Mouse (Mus musculus) layer of hippocampus, adult 2 months (tissue): ENCODE measurements around the gene Ranbp3. TPM values are rescaled to one million over a fixed set of nuclear protein-coding genes. Genes with fewer than 3 reads are reported as not detected.
A peak's percentile ranks its signal among the peaks of the same experiment; 100 is the strongest.

Experiments
- DNase-seq, 2 experiments: peaks; one replicate each; pipeline ENCODE4 v3.0.0; 2022; ENCODE audit warnings: low spot score in 2 of 2
- H3K27ac ChIP-seq: fragments of 200-600 bp; 2 replicates; pipeline ENCODE4 v1.8.1; 2022
- H3K4me3 ChIP-seq: fragments of 200-600 bp; 2 replicates; pipeline ENCODE4 v1.8.1; 2022; ENCODE audit warnings: mild to moderate bottlenecking
- CTCF ChIP-seq: fragments of 200-600 bp; conservative IDR thresholded peaks from 2 replicates; pipeline ENCODE4 v1.8.1; 2022; ENCODE audit warnings: antibody characterized with exemption, mild to moderate bottlenecking, moderate library complexity
- total RNA-seq, 2 experiments: library from RNA; stranded (reverse); gene quantifications; 2 replicates each; pipeline ENCODE4 v1.2.3; 2021

Gene Ranbp3
- total RNA-seq, 2 experiments from 2014 or later: 87.5 to 89.6 TPM

DNA sequence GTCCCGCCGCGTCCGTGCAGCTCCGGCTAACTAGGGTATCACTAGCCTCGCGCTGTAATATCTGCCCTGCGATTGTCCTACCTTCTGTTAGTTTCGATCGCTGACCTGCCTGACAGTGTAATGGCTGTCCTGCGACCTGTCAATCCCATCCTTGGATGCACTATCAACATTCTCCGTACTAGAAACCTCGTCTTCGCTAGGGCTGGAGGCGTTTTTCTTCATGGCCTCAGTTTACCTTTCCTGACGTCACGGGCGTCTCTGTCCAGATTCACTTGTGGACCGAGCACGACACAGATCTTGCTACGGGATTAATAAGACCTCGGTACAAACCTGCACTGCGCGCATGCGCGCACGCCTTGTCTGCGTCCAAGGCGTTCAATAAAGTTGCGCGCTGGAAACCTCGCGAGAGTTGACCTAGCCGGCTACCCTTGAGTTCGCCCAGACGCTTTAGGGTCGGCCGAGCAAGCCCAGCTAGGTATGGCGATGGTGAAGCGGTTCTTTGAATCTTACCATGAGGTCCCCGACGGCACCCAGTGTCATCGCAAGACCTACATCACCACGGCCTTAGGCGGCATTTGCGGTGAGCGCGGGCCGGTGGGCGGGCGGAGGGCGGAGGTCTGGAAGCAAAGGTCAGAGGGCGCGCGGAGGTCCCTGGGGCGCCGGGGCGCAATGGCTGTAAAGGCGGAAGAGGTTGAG is 44.4 kb downstream of the Ranbp3 start, which contains the start of the genes Ndufa11 and Vmac:
Gene Ndufa11, plus strand, starts transcription at position 405 of the 696 bp plus-strand sequence.
Gene Vmac, minus strand, starts transcription at position 660 of the 696 bp plus-strand sequence.
- H3K4me3 ChIP-seq: peak within 1 kb of the TSS; percentile 73
- no peak for TF ChIP-seq CTCF
- H3K27ac ChIP-seq: peak within 1 kb of the TSS; percentile 97
- DNase-seq: peak; percentile 81 to 92

DNA sequence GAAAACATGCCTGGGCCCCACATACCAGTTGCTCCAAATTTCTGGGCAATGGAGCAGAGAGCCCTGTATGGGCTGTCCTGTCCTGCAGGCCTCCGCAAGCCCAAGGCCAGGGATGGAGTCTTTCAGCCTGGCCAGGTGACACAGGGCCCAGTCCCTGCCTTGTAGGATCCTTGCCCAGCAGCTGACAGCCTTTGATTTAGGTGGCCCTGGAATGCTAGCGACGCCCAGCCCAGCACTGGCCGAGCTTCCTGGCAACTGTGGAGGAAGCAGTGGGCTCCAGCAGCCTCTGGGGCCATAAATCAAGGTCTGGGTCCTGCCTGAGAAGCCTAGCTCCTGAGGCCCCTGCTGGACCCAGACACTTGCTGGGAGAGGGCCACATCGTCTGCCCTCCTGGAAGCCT is 49.3 kb downstream of the Ranbp3 start:
- H3K27ac ChIP-seq: no peak overlapping the region
- DNase-seq: no peak
- no peak for TF ChIP-seq CTCF
- no peak overlapping the region for H3K4me3 ChIP-seq

GRCm38 (mm10) chr17:56723419-56724161 is 50.5 kb downstream of the Ranbp3 start:
- no peak overlapping the region for H3K4me3 ChIP-seq
- H3K27ac ChIP-seq: no peak overlapping the region
- 0 out of 2 replicates have a peak, but pooled peaks have one; percentile 10 for TF ChIP-seq CTCF
- DNase-seq: no peak

DNA sequence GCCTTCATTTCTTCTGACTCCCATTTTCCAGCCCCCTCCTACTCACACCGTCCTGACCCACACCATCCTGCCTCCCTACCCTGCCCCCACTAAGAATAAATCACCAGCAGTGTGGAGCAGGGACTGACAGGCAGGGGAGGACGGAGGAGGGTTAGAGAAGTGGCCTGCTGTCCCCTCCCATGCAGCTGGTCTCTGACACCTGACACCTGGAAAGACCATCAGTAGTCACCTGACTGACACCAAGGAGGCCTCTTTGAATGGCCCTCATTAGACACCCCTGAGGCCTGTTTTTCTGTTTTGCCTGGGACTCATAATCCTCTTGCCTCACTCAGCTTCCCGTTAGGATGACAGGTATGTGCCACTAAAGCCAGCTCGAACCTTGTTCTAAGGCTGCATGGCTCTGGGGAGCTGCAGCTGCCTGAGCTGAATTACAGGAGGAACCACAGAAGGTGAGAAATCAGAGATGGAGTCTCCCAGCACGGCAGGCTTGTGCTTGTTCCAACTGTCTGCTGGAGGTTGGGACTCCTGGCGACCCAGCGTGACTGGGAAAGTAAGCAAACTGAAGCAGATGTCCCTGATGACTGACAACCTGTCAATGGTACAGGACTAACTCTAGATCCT is 54.0 kb downstream of the Ranbp3 start:
- TF ChIP-seq CTCF: no peak
- Histone ChIP-seq H3K4me3 (no peak overlapping the region), H3K27ac (0 out of 2 replicates have a peak overlapping the region, but pooled peaks have one; percentile 33)
- DNase-seq: no peak

GRCm38 (mm10) chr17:56727659-56728058 is 54.6 kb downstream of the Ranbp3 start:
- DNase-seq: no peak
- Histone ChIP-seq H3K27ac (peak overlapping the region; percentile 33; the same call in 1 of the 2 replicates), H3K4me3 (no peak overlapping the region)
- TF ChIP-seq CTCF: no peak

DNA sequence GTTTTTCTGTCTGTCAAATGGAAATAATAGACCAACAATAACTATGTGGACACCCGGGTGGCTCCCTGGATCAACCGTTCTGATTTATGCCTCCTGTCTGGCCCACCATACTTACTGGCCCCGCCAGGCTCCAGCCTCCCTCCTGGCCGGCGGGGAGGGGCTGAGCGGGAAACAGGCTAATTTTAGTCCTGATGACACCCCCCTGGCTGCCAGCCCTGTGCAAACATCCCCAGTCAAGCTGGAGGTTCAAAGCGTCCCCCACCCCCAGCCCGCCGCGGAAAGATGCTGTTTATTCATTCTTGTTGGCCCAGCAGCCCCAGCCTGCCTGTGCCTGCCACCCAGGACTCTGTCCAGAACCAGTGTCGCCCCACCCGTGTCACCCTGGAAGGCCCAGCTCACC is 55.0 kb downstream of the Ranbp3 start:
- peak in 1 of 2 experiments; percentile 35 for DNase-seq
- H3K4me3 ChIP-seq: no peak overlapping the region
- peak overlapping the region; percentile 33; the same call in 1 of the 2 replicates for H3K27ac ChIP-seq
- TF ChIP-seq CTCF: no peak

GRCm38 (mm10) chr17:56729151-56729550 is 56.1 kb downstream of the Ranbp3 start:
- H3K4me3 ChIP-seq: no peak overlapping the region
- no peak for DNase-seq
- H3K27ac ChIP-seq: no peak overlapping the region
- no peak for TF ChIP-seq CTCF

DNA sequence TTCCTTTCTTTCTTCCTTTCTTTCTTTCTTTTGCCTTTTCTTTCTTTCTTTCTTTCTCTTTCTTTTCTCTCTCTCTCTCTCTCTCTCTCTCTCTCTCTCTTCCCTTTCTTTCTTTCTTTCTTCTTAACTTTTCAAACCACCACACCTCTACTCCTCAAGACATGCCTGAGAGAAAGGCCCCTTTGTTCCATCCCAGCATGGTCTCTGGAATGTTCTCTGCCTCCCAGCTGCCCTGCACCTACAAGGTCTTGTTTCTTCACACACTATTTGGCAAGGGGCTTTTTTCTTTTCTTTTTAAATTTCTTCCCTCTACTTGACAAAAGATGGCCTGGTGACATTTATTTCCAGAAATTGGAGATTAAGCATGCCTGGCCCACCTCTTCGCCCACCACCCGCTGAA is 56.6 kb downstream of the Ranbp3 start:
- DNase-seq: no peak
- Histone ChIP-seq H3K27ac (no peak overlapping the region), H3K4me3 (no peak overlapping the region)
- TF ChIP-seq CTCF: no peak

GRCm38 (mm10) chr17:56736534-56736933 is 63.4 kb downstream of the Ranbp3 start:
- TF ChIP-seq CTCF: peak; percentile 57
- DNase-seq: no peak
- Histone ChIP-seq H3K4me3 (no peak overlapping the region), H3K27ac (no peak overlapping the region)

- H3K27ac ChIP-seq: no peak overlapping the region
- no peak for DNase-seq
- H3K4me3 ChIP-seq: no peak overlapping the region
- TF ChIP-seq CTCF: no peak
Observed at GRCm38 (mm10) chr17:56738221-56738620, 65.1 kb downstream of the Ranbp3 start.

DNA sequence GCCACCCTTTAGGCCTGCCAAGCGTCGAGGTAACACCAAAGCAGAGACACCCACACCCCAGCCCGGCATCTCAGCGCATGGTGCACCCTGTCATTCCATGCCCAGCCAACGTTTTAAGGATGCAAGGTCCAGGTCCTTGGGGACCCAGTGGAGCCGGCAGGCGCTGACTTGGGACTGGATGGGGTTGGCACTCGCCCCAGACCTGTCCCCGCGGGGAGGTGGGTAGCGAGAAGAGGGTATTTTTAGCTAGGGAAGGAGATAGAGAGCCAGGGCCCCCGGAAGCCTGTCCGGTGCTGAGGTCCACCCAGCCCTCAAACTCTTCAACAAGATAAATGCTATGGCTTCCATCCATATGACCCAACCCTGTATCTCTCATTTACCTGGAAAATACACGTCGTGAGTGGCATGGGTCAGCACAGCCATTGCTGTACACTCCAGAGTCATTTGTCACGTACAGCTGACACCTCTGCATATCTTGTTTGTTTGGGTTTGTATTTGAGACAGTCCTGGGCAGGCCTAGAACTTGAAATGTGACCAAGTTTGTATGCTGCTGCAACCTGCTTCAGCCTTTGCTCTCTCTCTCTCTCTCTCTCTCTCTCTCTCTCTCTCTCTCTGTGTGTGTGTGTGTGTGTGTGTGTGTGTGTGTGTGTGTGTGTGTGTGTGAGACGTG is 67.2 kb downstream of the Ranbp3 start:
- TF ChIP-seq CTCF: no peak
- Histone ChIP-seq H3K4me3 (no peak overlapping the region), H3K27ac (no peak overlapping the region)
- no peak for DNase-seq

GRCm38 (mm10) chr17:56740788-56741160 is 67.7 kb downstream of the Ranbp3 start:
- no peak for DNase-seq
- Histone ChIP-seq H3K4me3 (no peak overlapping the region), H3K27ac (no peak overlapping the region)
- no peak for TF ChIP-seq CTCF

DNA sequence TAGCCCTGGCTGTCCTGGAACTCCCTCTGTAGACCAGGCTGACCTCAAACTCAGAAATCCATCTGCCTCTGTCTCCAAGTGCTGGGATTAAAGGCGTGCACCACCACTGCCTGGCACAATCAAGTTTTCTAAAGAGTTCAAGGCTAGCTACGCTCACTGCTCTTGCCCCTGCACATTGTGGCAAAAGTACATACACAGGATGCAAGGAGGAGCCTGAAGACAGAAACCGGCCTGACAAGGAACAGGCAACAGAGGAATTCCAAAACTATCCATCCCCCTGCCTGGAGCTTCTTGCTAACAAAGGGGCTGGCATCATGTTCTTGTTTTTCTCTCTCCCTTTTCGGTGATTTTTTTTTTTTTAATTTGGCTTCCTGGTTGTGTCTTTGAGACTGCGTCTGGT is 71.1 kb downstream of the Ranbp3 start:
- Histone ChIP-seq H3K4me3 (no peak overlapping the region), H3K27ac (no peak overlapping the region)
- no peak for TF ChIP-seq CTCF
- no peak for DNase-seq
